Mouse (Mus musculus) midbrain, embryonic 15.5 days (tissue): ENCODE results near the gene Mtmr3. TPM values are rescaled to one million over a fixed set of nuclear protein-coding genes. Genes with fewer than 3 reads are reported as not detected.
A peak's percentile ranks its signal among the peaks of the same experiment; 100 is the strongest.

Source experiments
- ATAC-seq: fragments of 200-750 bp; cut with Nextera tagmentation; replicated peaks from 2 replicates; pipeline ENCODE4 v1.8.0; 2017; ENCODE audit warnings: moderate TSS enrichment
- H3K27ac ChIP-seq: fragments of 300-500 bp; sonication (generic); 2 replicates; pipeline ENCODE4 v1.5.1; 2015; ENCODE audit warnings: mild to moderate bottlenecking, inconsistent platforms
- H3K27me3 ChIP-seq: fragments of 300-500 bp; sonication (generic); replicated peaks from 2 replicates; pipeline ENCODE4 v1.6.1; 2015; ENCODE audit warnings: inconsistent platforms
- H3K36me3 ChIP-seq: fragments of 300-500 bp; sonication (generic); replicated peaks from 2 replicates; pipeline ENCODE4 v1.6.1; 2015; ENCODE audit warnings: inconsistent platforms
- H3K4me1 ChIP-seq: fragments of 300-500 bp; sonication (generic); 2 replicates; pipeline ENCODE4 v1.6.1; 2015; ENCODE audit warnings: inconsistent platforms
- H3K4me2 ChIP-seq: fragments of 300-500 bp; sonication (generic); 2 replicates; pipeline ENCODE4 v1.6.1; 2015; ENCODE audit warnings: inconsistent platforms, mild to moderate bottlenecking, moderate library complexity
- H3K4me3 ChIP-seq: fragments of 300-500 bp; sonication (generic); 2 replicates; pipeline ENCODE4 v1.5.1; 2015; ENCODE audit warnings: mild to moderate bottlenecking, inconsistent platforms
- H3K9ac ChIP-seq: fragments of 300-500 bp; sonication (generic); 2 replicates; pipeline ENCODE4 v1.6.1; 2015; ENCODE audit warnings: mild to moderate bottlenecking, inconsistent platforms
- H3K9me3 ChIP-seq: fragments of 300-500 bp; sonication (generic); 2 replicates; pipeline ENCODE4 v1.6.1; 2016; ENCODE audit warnings: inconsistent platforms
- WGBS: fragments of 180-500 bp; shearing (Covaris S2); methylation state at CpG from one replicate; pipeline ENCODE4 v1.1.7; 2015; ENCODE audit warnings: mixed read lengths; 5-methylcytosine and 5-hydroxymethylcytosine counted together
- polyA plus RNA-seq: library from polyadenylated mRNA; unstranded; fragments of >200 nt; fragmentation: Nextera tagmentation; extraction: Ambion mirVana; gene quantifications from 2 replicates; pipeline ENCODE4 v1.2.1, GENCODE M21; 2015

Gene Mtmr3
- 42.1 and 42.2 TPM in 2 replicates for polyA plus RNA-seq

DNA sequence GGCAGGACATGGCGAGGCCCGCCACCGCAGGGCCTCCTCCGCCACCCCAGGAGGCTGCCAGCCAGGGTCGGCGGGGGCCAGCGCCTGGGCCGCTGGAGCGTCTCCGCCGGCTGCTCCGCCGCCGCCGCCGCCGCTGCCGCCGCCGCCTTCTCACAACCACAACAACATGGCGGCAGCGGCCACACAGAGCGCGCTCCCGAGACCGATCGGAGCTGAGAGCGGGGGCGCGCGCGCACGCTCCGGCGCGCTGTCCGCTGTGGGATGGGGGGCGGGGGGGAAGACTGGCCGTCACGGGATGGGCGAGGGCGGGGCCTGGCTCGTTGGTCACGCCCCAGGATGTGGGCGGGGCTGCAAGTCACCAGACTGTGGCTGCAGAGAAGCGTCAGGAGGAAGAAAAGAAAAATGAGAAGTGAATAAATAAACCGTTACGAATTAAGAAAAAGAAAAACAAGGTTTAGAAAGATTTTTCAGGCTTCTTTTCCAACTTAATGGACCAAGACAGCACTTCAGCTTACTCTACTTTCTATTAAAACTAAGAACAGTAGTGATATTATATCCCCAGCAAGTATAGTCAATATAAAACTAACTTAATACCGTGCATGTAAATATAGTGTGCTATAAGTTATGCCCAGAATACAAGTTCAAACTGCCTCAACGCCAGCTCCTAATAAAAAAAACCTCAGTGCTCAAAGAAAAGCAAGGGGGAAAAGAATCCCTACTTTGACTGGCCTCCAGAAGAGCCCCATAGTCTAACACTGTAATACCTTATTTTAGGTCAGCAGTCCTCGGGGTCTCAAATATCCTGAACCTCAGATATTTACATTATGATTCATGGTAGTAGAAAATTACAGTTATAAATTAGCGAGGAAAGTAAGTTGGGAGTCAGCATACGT, at the start of gene Mtmr3:
TSS of gene Mtmr3 (minus strand) at position 256 of the 893 bp plus-strand sequence.
- Histone ChIP-seq H3K27ac (peak within 1 kb of the TSS; percentile 94), H3K36me3 (no peaks in the 10 kb centered on the region), H3K9ac (peak within 1 kb of the TSS; percentile 92), H3K4me2 (peak within 1 kb of the TSS; percentile 63), H3K9me3 (no peaks in the 10 kb centered on the region), H3K4me1 (peaks cover 29% of the 10 kb centered on the region), H3K27me3 (no peaks in the 10 kb centered on the region), H3K4me3 (peak within 1 kb of the TSS; percentile 73)
- ATAC-seq: peak; percentile 93
- 5% methylated on average over 50 of the region's 53 CpGs for WGBS

DNA sequence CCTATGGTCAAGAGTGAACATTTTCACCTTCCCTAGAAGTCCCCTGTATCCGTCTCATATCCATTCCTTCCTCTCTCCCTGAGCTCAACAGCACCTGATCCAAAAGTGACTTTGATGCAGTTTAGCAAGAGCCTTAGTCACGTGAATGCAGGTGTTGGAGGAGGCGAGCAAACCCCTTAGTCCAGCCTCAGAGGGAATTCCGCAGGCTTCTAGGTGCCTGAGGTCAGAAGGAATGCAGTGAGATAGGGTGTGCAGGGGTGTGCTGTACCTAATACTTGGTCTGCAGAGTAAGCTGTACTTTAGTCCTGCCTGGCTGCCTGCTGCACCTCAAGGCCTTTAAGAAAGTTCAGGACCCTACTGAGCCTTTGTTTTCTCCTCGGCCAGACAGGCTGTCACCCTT, 49.1 kb upstream of the Mtmr3 start:
- WGBS: 69% methylated on average over 5 of the region's 5 CpGs
- Histone ChIP-seq H3K4me3 (no peak overlapping the region), H3K4me2 (no peak overlapping the region), H3K27ac (no peak overlapping the region), H3K4me1 (peaks cover 7% of the 10 kb centered on the region), H3K27me3 (no peaks in the 10 kb centered on the region), H3K9me3 (no peaks in the 10 kb centered on the region), H3K9ac (no peak overlapping the region), H3K36me3 (peaks cover 20% of the 10 kb centered on the region; the same call in 1 of the 2 replicates)
- ATAC-seq: no peak

DNA sequence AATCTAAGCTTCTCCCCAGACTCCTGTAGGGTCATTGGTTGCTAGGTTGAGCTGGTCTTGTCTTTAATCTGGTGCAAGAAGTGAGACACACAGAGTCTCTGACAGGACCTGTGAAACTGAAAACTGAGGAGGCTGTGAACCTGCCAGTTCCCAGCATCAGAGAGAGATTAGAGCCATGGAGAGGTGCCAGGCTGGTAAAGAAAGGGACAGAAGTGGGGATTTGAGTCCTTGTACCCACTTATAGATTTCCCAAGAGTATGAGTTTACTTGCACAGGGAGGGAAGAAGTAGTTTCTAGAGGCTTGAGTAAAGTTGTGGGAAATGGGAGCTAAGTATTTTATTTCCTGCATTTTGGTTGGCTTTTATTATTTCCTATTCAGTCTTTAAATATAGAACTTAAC, 46.5 kb upstream of the Mtmr3 start:
- no peaks in the 10 kb centered on the region for H3K9me3 ChIP-seq
- peaks cover 6% of the 10 kb centered on the region; the same call in 1 of the 2 replicates for H3K36me3 ChIP-seq
- peaks cover 15% of the 10 kb centered on the region for H3K4me1 ChIP-seq
- H3K27me3 ChIP-seq: no peaks in the 10 kb centered on the region
- H3K9ac ChIP-seq: no peak overlapping the region
- H3K4me2 ChIP-seq: no peak overlapping the region
- H3K4me3 ChIP-seq: no peak overlapping the region
- ATAC-seq: no peak
- H3K27ac ChIP-seq: no peak overlapping the region

DNA sequence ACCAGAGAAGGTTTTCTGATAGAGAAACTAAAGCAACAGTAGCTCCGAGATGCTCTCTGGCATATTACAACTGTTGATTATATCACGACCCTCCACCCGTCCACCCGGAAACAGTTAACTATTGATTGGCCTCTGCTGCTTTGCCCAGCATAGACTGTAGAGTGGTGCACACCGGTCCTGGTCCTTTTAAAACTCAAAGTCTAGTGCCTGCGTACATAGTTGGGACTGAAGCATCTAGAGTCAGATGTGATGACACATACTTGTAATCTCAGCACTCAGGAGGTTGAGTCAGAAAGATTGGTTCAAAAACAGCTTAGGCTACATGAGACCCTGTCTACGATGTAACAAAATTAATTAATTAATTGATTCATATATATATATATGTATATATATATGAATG, 43.6 kb upstream of the Mtmr3 start:
- H3K9ac ChIP-seq: peak overlapping the region; percentile 83; the same call in 1 of the 2 replicates
- no peak for ATAC-seq
- H3K36me3 ChIP-seq: 0 out of 2 replicates have a peak, but pooled peaks cover 6% of the 10 kb centered on the region
- H3K4me3 ChIP-seq: peak overlapping the region; percentile 96
- 32% methylated on average over 7 of the region's 7 CpGs for WGBS
- H3K27ac ChIP-seq: no peak overlapping the region
- H3K4me1 ChIP-seq: peaks cover 15% of the 10 kb centered on the region
- H3K4me2 ChIP-seq: peak overlapping the region; percentile 79
- H3K27me3 ChIP-seq: no peaks in the 10 kb centered on the region
- H3K9me3 ChIP-seq: no peaks in the 10 kb centered on the region

DNA sequence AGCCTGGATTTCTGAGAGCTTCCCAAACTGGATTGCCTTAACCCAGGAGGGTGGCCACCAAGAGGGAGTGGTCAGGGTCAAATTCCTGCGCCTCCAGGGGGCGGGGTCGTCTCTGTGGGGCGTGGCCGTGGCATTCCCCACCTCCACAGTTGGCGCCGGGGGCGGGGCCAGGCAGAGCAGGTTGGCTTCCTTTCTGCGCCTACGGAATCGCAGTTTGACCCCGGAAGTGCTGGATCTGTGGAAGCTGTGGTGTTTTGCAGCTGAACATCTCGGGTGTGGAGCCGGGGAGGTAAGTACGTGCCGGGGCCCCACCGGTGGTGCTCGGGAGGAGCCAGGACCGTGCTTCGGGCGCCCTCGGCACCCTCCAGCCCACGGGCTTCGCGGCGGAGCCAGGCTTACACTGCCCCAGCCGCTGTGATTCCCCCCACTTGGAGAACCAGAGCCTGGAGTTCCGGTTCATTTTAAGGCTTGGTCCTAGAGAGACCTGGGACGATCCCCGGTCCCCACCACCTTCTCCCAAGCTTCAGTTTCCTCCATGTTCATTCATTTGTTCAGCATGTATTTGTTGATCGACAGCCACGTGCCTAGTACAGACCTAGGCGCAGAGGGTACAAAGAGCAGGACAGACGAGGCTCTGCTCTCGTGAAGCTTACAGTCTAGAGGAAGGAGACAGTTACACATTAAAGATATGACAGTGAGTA, 43.0 kb upstream of the Mtmr3 start, which contains the start of gene Ascc2:
TSS of gene Ascc2 (plus strand) at position 214 of the 701 bp plus-strand sequence.
- H3K27ac ChIP-seq: peak within 1 kb of the TSS; percentile 75
- peak within 1 kb of the TSS; percentile 79 for H3K4me2 ChIP-seq
- 0 out of 2 replicates have a peak, but pooled peaks cover 6% of the 10 kb centered on the region for H3K36me3 ChIP-seq
- ATAC-seq: peak; percentile 94
- under 1% methylated on average over 35 of the region's 35 CpGs for WGBS
- H3K4me1 ChIP-seq: peaks cover 15% of the 10 kb centered on the region
- H3K9ac ChIP-seq: peak within 1 kb of the TSS; percentile 83
- H3K9me3 ChIP-seq: no peaks in the 10 kb centered on the region
- H3K4me3 ChIP-seq: peak within 1 kb of the TSS; percentile 96
- no peaks in the 10 kb centered on the region for H3K27me3 ChIP-seq

DNA sequence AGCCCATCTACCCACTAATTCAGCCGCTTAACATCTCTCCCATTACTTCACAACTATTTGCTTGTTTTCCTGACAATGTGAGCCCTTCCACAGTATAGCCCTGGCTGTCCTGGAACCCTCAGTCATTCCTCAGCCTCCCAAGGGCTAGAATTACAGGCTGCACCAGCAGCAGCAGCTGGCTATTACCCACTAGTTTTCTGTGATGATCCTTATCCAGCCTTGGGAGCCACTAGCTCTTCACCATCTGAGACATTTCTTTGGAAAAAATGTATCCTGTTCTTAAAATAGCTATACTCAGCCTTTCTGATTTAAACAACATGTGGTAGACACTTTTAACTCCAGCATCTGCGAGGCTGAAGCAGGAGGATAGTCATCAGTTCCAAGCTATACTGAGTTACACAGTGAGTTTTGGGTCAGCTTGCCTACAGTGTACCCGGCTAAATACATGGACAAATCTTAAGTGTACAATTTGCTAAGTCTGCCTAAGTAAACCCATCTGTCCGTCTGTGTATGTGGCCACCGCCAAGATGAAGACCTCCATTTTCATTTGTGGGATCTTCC, 42.2 kb upstream of the Mtmr3 start:
- Histone ChIP-seq H3K36me3 (0 out of 2 replicates have a peak, but pooled peaks cover 3% of the 10 kb centered on the region), H3K9ac (peak overlapping the region; percentile 83; the same call in 1 of the 2 replicates), H3K27me3 (no peaks in the 10 kb centered on the region), H3K9me3 (no peaks in the 10 kb centered on the region), H3K4me3 (peak overlapping the region; percentile 96; the same call in 1 of the 2 replicates), H3K27ac (no peak overlapping the region), H3K4me2 (peak overlapping the region; percentile 79), H3K4me1 (peaks cover 15% of the 10 kb centered on the region)
- 0 out of 2 replicates have a peak, but pooled peaks have one; percentile 17 for ATAC-seq
- 59% methylated on average over 5 of the region's 5 CpGs for WGBS

DNA sequence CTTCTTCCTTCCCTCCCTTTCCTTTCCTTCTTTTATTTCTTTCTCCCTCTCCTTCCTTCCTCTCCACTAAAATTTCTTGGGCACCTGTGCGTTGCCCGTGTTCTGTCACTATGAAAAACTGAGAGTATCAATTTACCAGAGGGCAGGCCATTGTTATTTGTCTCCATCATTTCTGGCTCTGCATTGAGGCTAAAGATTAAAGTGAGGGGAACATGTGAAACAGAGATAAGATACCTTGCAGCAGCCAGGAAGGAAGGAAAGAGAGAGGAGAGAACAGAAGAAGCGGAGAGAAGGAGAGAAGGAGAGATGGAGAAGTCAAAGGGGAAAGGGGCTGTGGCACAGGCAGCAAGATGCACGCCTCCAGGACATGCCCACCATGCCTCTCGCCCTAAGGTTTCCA, 39.7 kb upstream of the Mtmr3 start:
- Histone ChIP-seq H3K4me2 (no peak overlapping the region), H3K9ac (no peak overlapping the region), H3K27me3 (no peaks in the 10 kb centered on the region), H3K4me3 (no peak overlapping the region), H3K36me3 (no peaks in the 10 kb centered on the region), H3K4me1 (peaks cover 19% of the 10 kb centered on the region), H3K9me3 (no peaks in the 10 kb centered on the region), H3K27ac (no peak overlapping the region)
- ATAC-seq: no peak
- WGBS: 81% methylated on average over 5 of the region's 5 CpGs

DNA sequence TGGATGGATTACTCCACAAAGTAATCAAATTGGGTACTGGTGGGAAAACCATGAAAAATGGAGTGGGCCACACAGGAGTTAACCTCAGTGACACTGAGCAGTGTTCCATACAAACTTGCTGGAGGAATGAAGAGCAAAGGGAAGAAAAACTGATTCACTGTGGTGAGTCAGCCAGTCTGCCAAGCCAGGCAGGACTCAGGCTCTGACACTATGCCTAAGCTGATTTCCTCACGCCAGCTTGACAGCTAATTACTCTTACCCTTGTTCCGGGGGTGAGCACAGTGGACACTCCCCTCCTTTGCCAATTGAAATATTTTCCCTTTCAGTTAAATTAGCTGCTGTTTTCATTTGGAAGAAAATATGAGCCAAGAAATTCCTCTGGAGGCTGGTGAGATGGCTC, 38.8 kb upstream of the Mtmr3 start:
- 57% methylated on average over 2 of the region's 2 CpGs for WGBS
- Histone ChIP-seq H3K27ac (no peak overlapping the region), H3K36me3 (no peaks in the 10 kb centered on the region), H3K4me3 (no peak overlapping the region), H3K4me1 (peaks cover 9% of the 10 kb centered on the region), H3K27me3 (no peaks in the 10 kb centered on the region), H3K9ac (no peak overlapping the region), H3K4me2 (no peak overlapping the region), H3K9me3 (no peaks in the 10 kb centered on the region)
- ATAC-seq: no peak

DNA sequence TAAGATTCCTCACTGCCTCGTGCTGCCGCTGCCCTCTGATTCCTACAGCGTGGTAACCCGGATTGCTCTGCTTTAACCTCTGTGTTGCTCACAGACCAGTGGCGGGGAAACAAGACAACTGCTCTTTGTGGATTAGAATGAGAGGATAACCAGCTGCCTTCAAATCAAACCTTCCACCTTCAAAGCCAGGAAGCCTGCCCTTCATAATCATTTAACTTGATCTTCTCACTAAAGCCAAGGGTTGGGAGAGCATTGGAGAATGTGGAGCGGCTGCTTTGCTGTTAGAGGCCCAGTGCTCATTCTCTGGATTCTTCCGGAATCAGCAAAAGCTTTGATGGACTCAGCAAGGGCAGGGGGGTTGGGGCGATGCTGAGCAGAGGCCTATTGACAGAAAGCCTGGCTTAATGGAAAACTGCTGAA, 35.2 kb upstream of the Mtmr3 start:
- Histone ChIP-seq H3K4me3 (no peak overlapping the region), H3K27me3 (no peaks in the 10 kb centered on the region), H3K36me3 (no peaks in the 10 kb centered on the region), H3K9me3 (no peaks in the 10 kb centered on the region), H3K9ac (no peak overlapping the region), H3K4me2 (no peak overlapping the region), H3K4me1 (peaks cover 10% of the 10 kb centered on the region; the same call in 1 of the 2 replicates), H3K27ac (0 out of 2 replicates have a peak overlapping the region, but pooled peaks have one; percentile 38)
- 26% methylated on average over 8 of the region's 8 CpGs for WGBS
- no peak for ATAC-seq

DNA sequence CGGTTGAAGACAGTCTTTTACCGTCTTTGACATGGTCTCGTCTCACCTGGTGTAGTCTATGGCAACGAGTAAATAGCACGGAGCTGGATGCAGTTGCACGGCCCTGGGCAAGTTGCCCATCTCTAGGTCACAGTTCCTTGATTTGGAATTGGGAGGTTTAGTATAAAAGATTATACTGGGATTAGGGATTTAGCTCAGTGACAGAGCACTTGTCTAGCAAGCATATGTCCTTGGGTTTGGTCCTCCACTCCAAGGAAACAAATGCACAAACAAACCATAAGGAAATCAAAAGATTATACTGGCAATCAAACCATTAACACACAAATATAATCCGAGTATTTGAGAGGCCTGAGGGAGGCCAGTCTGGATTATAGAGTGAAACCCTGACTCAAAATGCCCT, 33.0 kb upstream of the Mtmr3 start:
- 60% methylated on average over 7 of the region's 7 CpGs for WGBS
- no peaks in the 10 kb centered on the region for H3K27me3 ChIP-seq
- ATAC-seq: no peak

DNA sequence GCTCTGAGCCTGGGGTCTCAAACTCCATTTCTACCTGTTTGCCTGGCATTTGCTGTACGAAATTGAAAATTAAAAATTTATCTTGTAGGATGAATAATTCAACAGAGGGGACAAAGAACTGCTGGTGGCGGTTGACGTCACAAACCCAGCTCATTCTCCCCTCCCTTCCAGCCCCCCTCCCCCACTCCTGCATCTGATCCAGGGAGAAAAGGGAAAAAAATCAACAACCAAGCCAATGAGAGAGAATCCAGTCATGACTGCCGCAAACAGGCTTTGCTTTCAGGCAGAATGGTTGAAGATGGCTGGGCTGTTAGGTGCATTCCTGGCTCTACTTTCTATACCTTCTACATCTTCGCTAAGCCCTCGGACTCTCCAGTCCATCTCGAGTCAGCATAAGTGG, 31.3 kb upstream of the Mtmr3 start:
- Histone ChIP-seq H3K36me3 (no peaks in the 10 kb centered on the region), H3K27ac (peak overlapping the region; percentile 59), H3K9me3 (no peaks in the 10 kb centered on the region), H3K4me3 (no peak overlapping the region), H3K9ac (no peak overlapping the region), H3K4me2 (no peak overlapping the region), H3K27me3 (no peaks in the 10 kb centered on the region), H3K4me1 (peaks cover 10% of the 10 kb centered on the region; the same call in 1 of the 2 replicates)
- WGBS: 58% methylated on average over 7 of the region's 7 CpGs
- ATAC-seq: no peak; the same call in 1 of the 2 replicates

More for the DNA sequence above, 33.0 kb upstream of the Mtmr3 start:
- Histone ChIP-seq H3K9ac (no peak overlapping the region), H3K9me3 (no peaks in the 10 kb centered on the region), H3K27ac (no peak overlapping the region), H3K4me2 (no peak overlapping the region), H3K36me3 (no peaks in the 10 kb centered on the region), H3K4me1 (peaks cover 10% of the 10 kb centered on the region; the same call in 1 of the 2 replicates), H3K4me3 (no peak overlapping the region)

DNA sequence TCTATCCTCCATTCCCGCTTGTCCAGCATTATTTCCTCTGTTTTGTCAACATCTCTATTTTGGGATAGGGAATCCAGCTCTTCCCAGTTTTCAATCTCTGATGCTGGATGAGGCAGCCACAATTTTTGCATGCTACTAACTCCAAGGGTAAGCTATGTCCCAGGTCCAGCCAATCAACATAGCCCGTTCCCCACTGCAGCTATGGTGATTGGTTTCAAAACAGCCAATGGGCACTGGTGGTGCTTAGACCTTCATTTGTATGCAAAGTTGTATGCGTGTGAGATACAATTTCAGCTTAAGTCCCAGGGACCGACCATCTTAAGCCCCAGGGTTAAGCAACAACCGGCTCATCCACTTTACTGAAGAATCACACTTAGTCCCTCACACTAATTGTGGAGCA, 28.3 kb upstream of the Mtmr3 start:
- Histone ChIP-seq H3K4me2 (no peak overlapping the region), H3K27ac (no peak overlapping the region), H3K9me3 (no peaks in the 10 kb centered on the region), H3K9ac (no peak overlapping the region), H3K27me3 (no peaks in the 10 kb centered on the region), H3K36me3 (no peaks in the 10 kb centered on the region), H3K4me1 (0 out of 2 replicates have a peak, but pooled peaks cover 5% of the 10 kb centered on the region), H3K4me3 (no peak overlapping the region)
- no peak for ATAC-seq
- 47% methylated on average over 5 of the region's 5 CpGs for WGBS
